In genomic region chr12:86887381-86888129, GRCm38 (mm10) we compare ENCODE assay signal across 8 mouse cellular contexts. TPM values are rescaled to one million over a fixed set of nuclear protein-coding genes. Genes with fewer than 3 reads are reported as not detected.
A peak's percentile ranks its signal among the peaks of the same experiment; 100 is the strongest.
DNase-seq lines count a peak whose midpoint lies in the region; ATAC-seq lines count a peak whose summit lies in the region.

No protein-coding gene starts in this region.

- no peak for ATAC-seq in kidney, embryonic 15.5 days (replicated peaks; ENCODE audit: low FRiP score)
- ATAC-seq in hindbrain, embryonic 15.5 days (ENCODE audit: low FRiP score, low read depth), result no peak
- ATAC-seq in midbrain, embryonic 16.5 days, result no peak

- peak overlapping the region; percentile 100 for H3K27ac ChIP-seq in kidney, embryonic 15.5 days
- peak overlapping the region; percentile 98 for H3K27ac ChIP-seq in hindbrain, embryonic 15.5 days (replicated peaks)
- H3K27ac ChIP-seq in midbrain, embryonic 16.5 days (ENCODE audit: low read length), result peak overlapping the region; percentile 82

- WGBS in kidney, embryonic 15.5 days, result 33% methylated on average over 14 of the region's 14 CpGs
- 44% methylated on average over 14 of the region's 14 CpGs for WGBS in hindbrain, embryonic 15.5 days
- 34% methylated on average over 14 of the region's 14 CpGs for WGBS in midbrain, embryonic 16.5 days

- H3K9ac ChIP-seq in kidney, embryonic 15.5 days, result peak overlapping the region; percentile 38; the same call in 1 of the 2 replicates
- peak overlapping the region; percentile 41 for H3K9ac ChIP-seq in hindbrain, embryonic 15.5 days
- H3K9ac ChIP-seq in midbrain, embryonic 16.5 days (ENCODE audit: low read depth, low read length), result peak overlapping the region; percentile 64; the same call in 1 of the 2 replicates

- peak overlapping the region; percentile 56 for H3K4me2 ChIP-seq in kidney, embryonic 15.5 days
- H3K4me2 ChIP-seq in hindbrain, embryonic 15.5 days, result peak overlapping the region; percentile 59
- peak overlapping the region; percentile 58 for H3K4me2 ChIP-seq in midbrain, embryonic 16.5 days (ENCODE audit: low read length)

- H3K4me3 ChIP-seq in kidney, embryonic 15.5 days (replicated peaks), result peak overlapping the region; percentile 33
- H3K4me3 ChIP-seq in hindbrain, embryonic 15.5 days, result peak overlapping the region; percentile 27; the same call in 1 of the 2 replicates
- no peak overlapping the region for H3K4me3 ChIP-seq in midbrain, embryonic 16.5 days (ENCODE audit: low read depth, low read length)

- DNase-seq in kidney, postnatal 10 days, result no peak
- DNase-seq in adipocyte (ENCODE audit: low spot score), result peak; percentile 34
- no peak for DNase-seq in cerebellum, adult 9-11 months
- DNase-seq in embryo, embryonic 10.5 days (ENCODE audit: low spot score), result no peak
- DNase-seq in spleen, postnatal 36 days (ENCODE audit: low spot score in 2 of 2), result no peak

- H3K4me1 ChIP-seq in kidney, embryonic 15.5 days, result peaks cover 81% of the 10 kb centered on the region
- H3K4me1 ChIP-seq in hindbrain, embryonic 15.5 days (replicated peaks), result peaks cover 73% of the 10 kb centered on the region
- H3K4me1 ChIP-seq in midbrain, embryonic 16.5 days (ENCODE audit: control insufficient read depth, insufficient read depth, low read length), result peaks cover 69% of the 10 kb centered on the region

- no peaks in the 10 kb centered on the region for H3K9me3 ChIP-seq in kidney, embryonic 15.5 days (replicated peaks)
- H3K9me3 ChIP-seq in hindbrain, embryonic 15.5 days, result no peaks in the 10 kb centered on the region
- H3K9me3 ChIP-seq in midbrain, embryonic 16.5 days (replicated peaks; ENCODE audit: control insufficient read depth, low read length, poor library complexity, severe bottlenecking), result no peaks in the 10 kb centered on the region

- H3K36me3 ChIP-seq in kidney, embryonic 15.5 days, result no peaks in the 10 kb centered on the region
- H3K36me3 ChIP-seq in hindbrain, embryonic 15.5 days, result no peaks in the 10 kb centered on the region
- no peaks in the 10 kb centered on the region for H3K36me3 ChIP-seq in midbrain, embryonic 16.5 days (ENCODE audit: control insufficient read depth, insufficient read depth, low read length)

- no peaks in the 10 kb centered on the region for H3K27me3 ChIP-seq in kidney, embryonic 15.5 days
- H3K27me3 ChIP-seq in hindbrain, embryonic 15.5 days, result no peaks in the 10 kb centered on the region
- H3K27me3 ChIP-seq in midbrain, embryonic 16.5 days (ENCODE audit: control insufficient read depth, insufficient read depth, low read depth, low read length), result no peaks in the 10 kb centered on the region

RNA-seq across cellular contexts. Expression of gene Irf2bpl, which starts 3.0 kb away (rescaled TPM):
- polyA plus RNA-seq in kidney, embryonic 15.5 days (2015; fragmentation: Nextera tagmentation; extraction: Ambion mirVana), result 40.7 and 43.9 TPM in 2 replicates
- polyA plus RNA-seq in hindbrain, embryonic 15.5 days (2015; fragmentation: Nextera tagmentation; extraction: Ambion mirVana), result 72.9 and 87.3 TPM in 2 replicates
- 69.3 and 76.9 TPM in 2 replicates for polyA plus RNA-seq in midbrain, embryonic 16.5 days (2015; fragmentation: Nextera tagmentation; extraction: Ambion mirVana)

RNA-seq across cellular contexts. Expression of gene Cipc, which starts 59.3 kb away (rescaled TPM):
- 20.9 and 22.7 TPM in 2 replicates for polyA plus RNA-seq in kidney, embryonic 15.5 days (2015; fragmentation: Nextera tagmentation; extraction: Ambion mirVana)
- polyA plus RNA-seq in hindbrain, embryonic 15.5 days (2015; fragmentation: Nextera tagmentation; extraction: Ambion mirVana), result 45.1 and 46.1 TPM in 2 replicates
- 56.6 and 57.8 TPM in 2 replicates for polyA plus RNA-seq in midbrain, embryonic 16.5 days (2015; fragmentation: Nextera tagmentation; extraction: Ambion mirVana)
